Mouse (Mus musculus) cortical plate, adult 2 months (tissue): Measurements from ENCODE around the gene Cnot1. TPM values are rescaled to one million over a fixed set of nuclear protein-coding genes. Genes with fewer than 3 reads are reported as not detected.
"Not testable (repeated sequence)": the region's sequence is repeated elsewhere in the genome, so short reads cannot be mapped to it uniquely, and the experiment has no call there.

Source experiments
- H3K27ac ChIP-seq: fragments of 200-500 bp; 2 replicates; pipeline ENCODE4 v1.5.1; 2012; ENCODE audit warnings: low read length, control low read depth, inconsistent platforms; ENCODE audit not compliant: insufficient read depth
- H3K4me1 ChIP-seq: fragments of 200-500 bp; 2 replicates; pipeline ENCODE4 v1.6.1; 2011; ENCODE audit warnings: low read length; ENCODE audit not compliant: control insufficient read depth, insufficient read depth
- H3K4me3 ChIP-seq: fragments of 200-500 bp; 2 replicates; pipeline ENCODE4 v1.5.1; 2011; ENCODE audit warnings: mild to moderate bottlenecking, low read length, control low read depth; ENCODE audit not compliant: insufficient read depth
- CTCF ChIP-seq: fragments of 200-500 bp; IDR thresholded peaks from 2 replicates; pipeline ENCODE4 v1.5.1; 2011; ENCODE audit warnings: mild to moderate bottlenecking, control low read depth, low read length; ENCODE audit not compliant: insufficient read depth; ENCODE audit errors: extremely low read depth
- POLR2A ChIP-seq: fragments of 200-500 bp; IDR thresholded peaks from 2 replicates; pipeline ENCODE4 v1.6.1; 2011; ENCODE audit warnings: mild to moderate bottlenecking, low read length, control low read depth; ENCODE audit not compliant: insufficient read depth; ENCODE audit errors: extremely low read depth
- polyA plus RNA-seq: library from polyadenylated mRNA; depleted of rRNA; stranded (reverse); fragments of >200 nt; gene quantifications from 2 replicates; pipeline ENCODE4 v1.2.3, GENCODE M21; 2012

Cnot1 gene
- polyA plus RNA-seq, 1 experiment = 51.3 TPM

GRCm38 (mm10) chr8:95841436-95841835 lies 34.2 kb upstream of the Cnot1 start:
- TF ChIP-seq POLR2A = no peak
- no peak for TF ChIP-seq CTCF
- no peak overlapping the region for H3K4me3 ChIP-seq
- no peak overlapping the region for H3K27ac ChIP-seq
- H3K4me1 ChIP-seq = no peaks in the 10 kb centered on the region

GRCm38 (mm10) chr8:95839289-95839688 lies 32.0 kb upstream of the Cnot1 start:
- Histone ChIP-seq H3K4me3 (no peak overlapping the region), H3K27ac (no peak overlapping the region), H3K4me1 (no peaks in the 10 kb centered on the region)
- no peak for TF ChIP-seq POLR2A
- TF ChIP-seq CTCF = no peak

- H3K4me3 ChIP-seq = no peak overlapping the region
- TF ChIP-seq POLR2A (no peak), CTCF (no peak)
- H3K27ac ChIP-seq = no peak overlapping the region
These were observed 30.0 kb upstream of the Cnot1 start for GRCm38 (mm10) chr8:95837266-95837665.

GRCm38 (mm10) chr8:95835891-95836290 lies 28.6 kb upstream of the Cnot1 start:
- Histone ChIP-seq H3K4me1 (peaks cover 1% of the 10 kb centered on the region; the same call in 1 of the 2 replicates), H3K27ac (no peak overlapping the region), H3K4me3 (no peak overlapping the region)
- TF ChIP-seq CTCF = no peak

More at GRCm38 (mm10) chr8:95837266-95837665, 30.0 kb upstream of the Cnot1 start:
- H3K4me1 ChIP-seq = peaks cover 1% of the 10 kb centered on the region; the same call in 1 of the 2 replicates

- Histone ChIP-seq H3K4me1 (peaks cover 1% of the 10 kb centered on the region; the same call in 1 of the 2 replicates), H3K27ac (no peak overlapping the region), H3K4me3 (no peak overlapping the region)
- TF ChIP-seq CTCF (no peak), POLR2A (no peak)
These were observed 26.2 kb upstream of the Cnot1 start for GRCm38 (mm10) chr8:95833435-95833984.

- TF ChIP-seq POLR2A (no peak), CTCF (peak; percentile 96)
- no peak overlapping the region for H3K27ac ChIP-seq
- no peak overlapping the region for H3K4me3 ChIP-seq
- H3K4me1 ChIP-seq = peaks cover 1% of the 10 kb centered on the region; the same call in 1 of the 2 replicates
These were observed 25.6 kb upstream of the Cnot1 start for GRCm38 (mm10) chr8:95832603-95833434.

GRCm38 (mm10) chr8:95830144-95830543 lies 22.9 kb upstream of the Cnot1 start:
- no peak for TF ChIP-seq CTCF
- no peak for TF ChIP-seq POLR2A
- H3K4me3 ChIP-seq = no peak overlapping the region
- no peak overlapping the region for H3K27ac ChIP-seq
- peaks cover 1% of the 10 kb centered on the region; the same call in 1 of the 2 replicates for H3K4me1 ChIP-seq

GRCm38 (mm10) chr8:95825162-95825561 lies 17.9 kb upstream of the Cnot1 start, which contains the start of gene Sap18b:
Gene Sap18b, plus strand, starts transcription at chr8:95825346.
- not testable (repeated sequence) for H3K4me3 ChIP-seq, H3K4me1 ChIP-seq, H3K27ac ChIP-seq

- no peak overlapping the region for H3K27ac ChIP-seq
- no peak for TF ChIP-seq CTCF
- no peak for TF ChIP-seq POLR2A
- H3K4me1 ChIP-seq = no peaks in the 10 kb centered on the region
- no peak overlapping the region for H3K4me3 ChIP-seq
These were observed 15.4 kb upstream of the Cnot1 start for GRCm38 (mm10) chr8:95822699-95823098.

- Histone ChIP-seq H3K4me3 (no peak overlapping the region), H3K27ac (no peak overlapping the region), H3K4me1 (no peaks in the 10 kb centered on the region)
- TF ChIP-seq POLR2A (no peak), CTCF (no peak)
These were observed 14.8 kb upstream of the Cnot1 start for GRCm38 (mm10) chr8:95822096-95822495.
